In the genomic region with DNA sequence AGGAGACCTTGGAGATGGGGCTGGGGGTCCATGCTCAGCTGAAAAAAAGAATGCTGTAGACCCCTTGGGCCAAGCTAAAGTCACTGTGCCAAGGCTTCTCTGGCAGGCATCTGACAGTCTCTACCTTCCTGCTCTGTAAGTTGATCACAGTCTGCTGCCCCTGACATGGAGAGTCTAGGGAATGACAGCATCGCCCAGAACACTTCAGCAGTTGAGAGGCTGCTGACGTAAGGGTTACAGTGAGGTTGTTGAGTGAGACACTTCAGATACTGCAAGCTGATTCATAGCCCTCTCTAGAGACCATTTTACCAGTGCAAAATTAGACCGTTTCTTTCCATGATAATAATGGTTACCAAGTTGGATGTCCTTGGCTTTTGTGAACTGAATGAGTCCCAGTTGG, we compare ENCODE assay signal across 23 mouse cellular contexts. TPM values are rescaled to one million over a fixed set of nuclear protein-coding genes. Genes with fewer than 3 reads are reported as not detected.
A peak's percentile ranks its signal among the peaks of the same experiment; 100 is the strongest.
DNase-seq lines count a peak whose midpoint lies in the region; ATAC-seq and TF ChIP-seq lines count a peak whose summit lies in the region.
"Had no signal": no experiment of that assay in that cellular context is flagged by ENCODE, and none has a peak within 500 bp of the region (broad histone marks: within the 10 kb centered on the region; RNA-seq: fewer than 3 reads in every experiment).

No protein-coding gene starts in this region.

- WGBS in heart, embryonic 14.5 days: 28% methylated on average over 3 of the region's 3 CpGs
- 70% methylated on average over 3 of the region's 3 CpGs for WGBS in lung, adult 2 months
- WGBS in forebrain, embryonic 11.5 days: 85% methylated on average over 3 of the region's 3 CpGs

- H3K9ac ChIP-seq in heart, embryonic 14.5 days (ENCODE audit: low read length): no peak overlapping the region
- H3K9ac ChIP-seq in forebrain, embryonic 11.5 days (ENCODE audit: low read length): no peak overlapping the region
- H3K9ac ChIP-seq: hindbrain, embryonic 14.5 days; intestine, embryonic 15.5 days; limb, embryonic 13.5 days; liver, embryonic 14.5 days; stomach, embryonic 15.5 days had no signal

- ATAC-seq in heart, embryonic 14.5 days (ENCODE audit: insufficient number of reproducible peaks, insufficient read depth, low FRiP score, low read depth): peak; percentile 85
- no peak for ATAC-seq in erythroid progenitor cell, adult 5-6 weeks (replicated peaks; ENCODE audit: low FRiP score, poor library complexity, severe bottlenecking)
- no peak for ATAC-seq in forebrain, embryonic 11.5 days (replicated peaks; ENCODE audit: low FRiP score)
- ATAC-seq: activated CD4-positive, CD25-positive, alpha-beta regulatory T cell, adult 4 months; intestine, embryonic 15.5 days had no signal

- peak; percentile 92 for DNase-seq in heart, adult 11 months
- DNase-seq in heart, postnatal 36 days: no peak
- peak; percentile 34 for DNase-seq in lung, adult 2 months
- peak; percentile 77 for DNase-seq in lung, postnatal 36 days
- no peak for DNase-seq in forebrain, embryonic 11.5 days (ENCODE audit: low spot score)
- no peak for DNase-seq in left cerebral cortex, adult 2 months (ENCODE audit: extremely low spot score in 1 of 2, low spot score in 2 of 2)
- DNase-seq: adrenal gland, postnatal 14 days; cerebellum, postnatal 10 days; embryo, embryonic 11 days; gastrocnemius, postnatal 10 days; kidney, postnatal 36 days; right cerebral cortex, postnatal 25 days; thymus, adult 2 months had no signal

- H3K27ac ChIP-seq in heart, embryonic 14.5 days (replicated peaks in 1 of 2; ENCODE audit: control insufficient read depth in 1 of 2, insufficient read depth in 1 of 2, low read depth in 2 of 2, low read length in 2 of 2): peak overlapping the region; percentile 87 to 92
- H3K27ac ChIP-seq in forebrain, embryonic 11.5 days (ENCODE audit: low read depth, low read length): no peak overlapping the region
- no peak overlapping the region for H3K27ac ChIP-seq in left cerebral cortex, adult 2 months
- H3K27ac ChIP-seq: forebrain, embryonic 10.5 days; hindbrain, embryonic 14.5 days; intestine, embryonic 15.5 days; limb, embryonic 13.5 days; liver, embryonic 14.5 days; stomach, embryonic 15.5 days had no signal

- no peaks in the 10 kb centered on the region for H3K9me3 ChIP-seq in heart, embryonic 14.5 days (ENCODE audit: control insufficient read depth, low read length)
- no peaks in the 10 kb centered on the region for H3K9me3 ChIP-seq in forebrain, embryonic 11.5 days (ENCODE audit: control insufficient read depth, low read length)
- H3K9me3 ChIP-seq: forebrain, embryonic 10.5 days; intestine, embryonic 15.5 days; limb, embryonic 13.5 days; megakaryocyte, embryonic 14.5 days; stomach, embryonic 15.5 days had no signal

- TF ChIP-seq POLR2A in lung, adult 2 months (IDR thresholded peaks at IDR 0.05; ENCODE audit: borderline replicate concordance, extremely low read depth, low read depth, low read length): no peak

- intact Hi-C loops in heart, postnatal 36 days (cut with DNase I): no loop called here
- intact Hi-C loops in left cerebral cortex, adult 2 months (cut with DNase I): no loop called here

- no peak overlapping the region for H3K4me3 ChIP-seq in heart, embryonic 14.5 days (ENCODE audit: control insufficient read depth in 1 of 2, insufficient read depth in 1 of 2, low read depth in 1 of 2, low read length in 2 of 2)
- no peak overlapping the region for H3K4me3 ChIP-seq in lung, adult 2 months (replicated peaks; ENCODE audit: extremely low read depth, low read depth, low read length)
- no peak overlapping the region for H3K4me3 ChIP-seq in forebrain, embryonic 11.5 days (ENCODE audit: low read depth, low read length)
- no peak overlapping the region for H3K4me3 ChIP-seq in left cerebral cortex, adult 2 months
- H3K4me3 ChIP-seq: forebrain, embryonic 10.5 days; intestine, embryonic 15.5 days; limb, embryonic 13.5 days; megakaryocyte, embryonic 14.5 days; stomach, embryonic 15.5 days had no signal

- H3K4me1 ChIP-seq in heart, embryonic 14.5 days (ENCODE audit: control insufficient read depth in 2 of 2, insufficient read depth in 2 of 2, low read length in 2 of 2): peaks cover 22 to 62% of the 10 kb centered on the region in 2 experiments
- H3K4me1 ChIP-seq in lung, adult 2 months (ENCODE audit: control insufficient read depth, insufficient read depth, low read length): no peaks in the 10 kb centered on the region
- H3K4me1 ChIP-seq in forebrain, embryonic 11.5 days (replicated peaks; ENCODE audit: control insufficient read depth, insufficient read depth, low read length): no peaks in the 10 kb centered on the region
- H3K4me1 ChIP-seq: forebrain, embryonic 10.5 days; intestine, embryonic 15.5 days; limb, embryonic 13.5 days; stomach, embryonic 15.5 days had no signal

- H3K27me3 ChIP-seq in heart, embryonic 14.5 days (ENCODE audit: control insufficient read depth, insufficient read depth, low read length): no peaks in the 10 kb centered on the region
- H3K27me3 ChIP-seq in forebrain, embryonic 11.5 days (ENCODE audit: control insufficient read depth, insufficient read depth, low read length): no peaks in the 10 kb centered on the region
- H3K27me3 ChIP-seq: intestine, embryonic 15.5 days; limb, embryonic 13.5 days; megakaryocyte, embryonic 14.5 days; stomach, embryonic 15.5 days had no signal

- no peak for TF ChIP-seq CTCF in lung, adult 2 months (IDR thresholded peaks at IDR 0.05; ENCODE audit: insufficient read depth, low read length)
- no peak for TF ChIP-seq CTCF in left cerebral cortex, adult 2 months (IDR thresholded peaks at IDR 0.05)

- H3K4me2 ChIP-seq in heart, embryonic 14.5 days (ENCODE audit: low read length): peak overlapping the region; percentile 16
- no peak overlapping the region for H3K4me2 ChIP-seq in forebrain, embryonic 11.5 days (ENCODE audit: low read depth, low read length, severe bottlenecking)
- H3K4me2 ChIP-seq: hindbrain, embryonic 14.5 days; intestine, embryonic 15.5 days; limb, embryonic 13.5 days; stomach, embryonic 15.5 days had no signal

- H3K36me3 ChIP-seq in heart, embryonic 14.5 days (ENCODE audit: control insufficient read depth, insufficient read depth, low read length): peaks cover 22% of the 10 kb centered on the region
- H3K36me3 ChIP-seq in forebrain, embryonic 11.5 days (ENCODE audit: control insufficient read depth, insufficient read depth, low read length): peaks cover under 1% of the 10 kb centered on the region; the same call in 1 of the 2 replicates
- H3K36me3 ChIP-seq: intestine, embryonic 15.5 days had no signal

RNA-seq across cellular contexts. Expression of gene Nfu1, which starts 18.0 kb away (rescaled TPM):
- total RNA-seq in heart, postnatal 36 days (2021): 10 to 100 TPM; 71.5 to 72.8 TPM
- 104 and 108 TPM in 2 replicates for polyA plus RNA-seq in heart, embryonic 14.5 days (2014; fragmentation: Nextera tagmentation; extraction: Ambion mirVana)
- polyA plus RNA-seq in lung, adult 2 months (2012; rRNA removed): 72.5 and 88.5 TPM in 2 replicates
- total RNA-seq in erythroid progenitor cell, adult 5-6 weeks (2015; ENCODE audit: low replicate concordance): 13.0 and 21.6 TPM in 2 replicates
- 11.4 and 51.8 TPM in 2 replicates for total RNA-seq in erythroid progenitor cell, adult 5-6 weeks (2017; ENCODE audit: low replicate concordance)
- 88.8 and 92.4 TPM in 2 replicates for polyA plus RNA-seq in forebrain, embryonic 11.5 days (2014; fragmentation: Nextera tagmentation; extraction: Ambion mirVana)
- total RNA-seq in left cerebral cortex, adult 2 months (2021): 10 to 100 TPM; 56.0 to 57.2 TPM

RNA-seq across cellular contexts. Expression of gene Gfpt1, which starts 51.6 kb away (rescaled TPM):
- 10 to 100 TPM; 13.0 to 15.6 TPM for total RNA-seq in heart, postnatal 36 days (2021)
- polyA plus RNA-seq in heart, embryonic 14.5 days (2014; fragmentation: Nextera tagmentation; extraction: Ambion mirVana): 12.3 and 13.4 TPM in 2 replicates
- polyA plus RNA-seq in lung, adult 2 months (2012; rRNA removed): 13.3 and 17.3 TPM in 2 replicates
- total RNA-seq in erythroid progenitor cell, adult 5-6 weeks (2015; ENCODE audit: low replicate concordance): 8.3 and 11.7 TPM in 2 replicates
- 4.8 and 6.3 TPM in 2 replicates for total RNA-seq in erythroid progenitor cell, adult 5-6 weeks (2017; ENCODE audit: low replicate concordance)
- polyA plus RNA-seq in forebrain, embryonic 11.5 days (2014; fragmentation: Nextera tagmentation; extraction: Ambion mirVana): 17.4 and 18.8 TPM in 2 replicates
- 10 to 100 TPM; 51.5 to 56.0 TPM for total RNA-seq in left cerebral cortex, adult 2 months (2021)

Comparison
In these comparisons a context has a peak if more than half of its experiments do, and no peak if none do; other contexts are left out.
1. DNase-seq: peak in heart, adult 11 months (single experiment), lung, adult 2 months (single experiment) and lung, postnatal 36 days (single experiment); none in heart, postnatal 36 days (0 of 2), forebrain, embryonic 11.5 days (single experiment) and left cerebral cortex, adult 2 months (0 of 2).
2. H3K27ac ChIP-seq: peak in heart, embryonic 14.5 days (2 of 2); none in forebrain, embryonic 11.5 days (single experiment) and left cerebral cortex, adult 2 months (single experiment).